Comparison of ENCODE assay signal across 12 mouse cellular contexts in genomic region chrX:166931048-166931447, GRCm38 (mm10).
DNase-seq lines count a peak whose midpoint lies in the region; ATAC-seq and TF ChIP-seq lines count a peak whose summit lies in the region.
"Had no signal": no experiment of that assay in that cellular context is flagged by ENCODE, and none has a peak within 500 bp of the region (broad histone marks: within the 10 kb centered on the region; RNA-seq: fewer than 3 reads in every experiment).

No protein-coding gene starts in this region.

- no peak for TF ChIP-seq POLR2A in heart, adult 2 months (IDR thresholded peaks at IDR 0.05; ENCODE audit: insufficient read depth, low read depth, low read length)

- WGBS in hindbrain, embryonic 10.5 days: 52% methylated on average over 4 of the region's 4 CpGs
- 54% methylated on average over 4 of the region's 4 CpGs for WGBS in hindbrain, embryonic 13.5 days
- WGBS in heart, adult 2 months: 28% methylated on average over 4 of the region's 4 CpGs
- WGBS in liver, embryonic 11.5 days: 40% methylated on average over 4 of the region's 4 CpGs

- DNase-seq in hindbrain, embryonic 10.5 days (ENCODE audit: low spot score): no peak
- peak in 1 of 2 experiments; percentile 39 for DNase-seq in heart, adult 2 months
- DNase-seq in heart, postnatal 4 days: peak; percentile 27
- peak; percentile 31 for DNase-seq in lung, postnatal 10 days
- DNase-seq in thymus, postnatal 14 days: no peak
- no peak for DNase-seq in liver, embryonic 11.5 days (ENCODE audit: low spot score)
- DNase-seq: cerebellum, adult 9-11 months; left cerebral cortex, postnatal 4 days had no signal

- no peak for TF ChIP-seq CTCF in heart, adult 2 months (IDR thresholded peaks at IDR 0.05)

- H3K36me3 ChIP-seq in hindbrain, embryonic 10.5 days: no peaks in the 10 kb centered on the region
- no peaks in the 10 kb centered on the region for H3K36me3 ChIP-seq in hindbrain, embryonic 13.5 days
- no peaks in the 10 kb centered on the region for H3K36me3 ChIP-seq in heart, adult 2 months (ENCODE audit: control insufficient read depth, insufficient read depth, low read length)
- H3K36me3 ChIP-seq in liver, embryonic 11.5 days (ENCODE audit: control insufficient read depth, insufficient read depth, low read length): no peaks in the 10 kb centered on the region

- peaks cover 19% of the 10 kb centered on the region for H3K4me1 ChIP-seq in hindbrain, embryonic 10.5 days (replicated peaks)
- 0 out of 2 replicates have a peak, but pooled peaks cover 3% of the 10 kb centered on the region for H3K4me1 ChIP-seq in hindbrain, embryonic 13.5 days (replicated peaks)
- no peaks in the 10 kb centered on the region; the same call in 1 of the 2 replicates for H3K4me1 ChIP-seq in heart, adult 2 months (ENCODE audit: control insufficient read depth, insufficient read depth, low read length)
- no peaks in the 10 kb centered on the region for H3K4me1 ChIP-seq in liver, embryonic 11.5 days (replicated peaks; ENCODE audit: control insufficient read depth, insufficient read depth, low read length)

- intact Hi-C loops in heart, adult 2 months (cut with DNase I): no loop called here

- H3K4me3 ChIP-seq in hindbrain, embryonic 10.5 days: no peak overlapping the region
- H3K4me3 ChIP-seq in hindbrain, embryonic 13.5 days: no peak overlapping the region
- no peak overlapping the region for H3K4me3 ChIP-seq in heart, adult 2 months
- H3K4me3 ChIP-seq in liver, embryonic 11.5 days (ENCODE audit: low read depth, low read length): no peak overlapping the region
- H3K4me3 ChIP-seq: erythroblast, embryonic 14.5 days; megakaryocyte, embryonic 14.5 days had no signal

- H3K9me3 ChIP-seq in hindbrain, embryonic 10.5 days: no peaks in the 10 kb centered on the region
- no peaks in the 10 kb centered on the region for H3K9me3 ChIP-seq in hindbrain, embryonic 13.5 days
- no peaks in the 10 kb centered on the region for H3K9me3 ChIP-seq in liver, embryonic 11.5 days (ENCODE audit: control insufficient read depth, low read length)
- H3K9me3 ChIP-seq: megakaryocyte, embryonic 14.5 days had no signal

- ATAC-seq in hindbrain, embryonic 13.5 days (ENCODE audit: low FRiP score): no peak
- no peak for ATAC-seq in liver, embryonic 11.5 days (replicated peaks; ENCODE audit: low FRiP score)
- ATAC-seq: activated CD4-positive, CD25-positive, alpha-beta regulatory T cell, adult 4 months had no signal

- peaks cover 67% of the 10 kb centered on the region for H3K27me3 ChIP-seq in hindbrain, embryonic 10.5 days (ENCODE audit: insufficient read depth, poor library complexity, severe bottlenecking)
- H3K27me3 ChIP-seq in hindbrain, embryonic 13.5 days: peaks cover 11% of the 10 kb centered on the region; the same call in 1 of the 2 replicates
- no peaks in the 10 kb centered on the region for H3K27me3 ChIP-seq in heart, adult 2 months (ENCODE audit: control insufficient read depth, insufficient read depth, low read length)
- no peaks in the 10 kb centered on the region; the same call in 1 of the 2 replicates for H3K27me3 ChIP-seq in liver, embryonic 11.5 days (replicated peaks; ENCODE audit: control insufficient read depth, insufficient read depth, low read length)

- H3K9ac ChIP-seq in hindbrain, embryonic 13.5 days: no peak overlapping the region
- H3K9ac ChIP-seq in heart, adult 2 months (ENCODE audit: low read depth, low read length): no peak overlapping the region
- no peak overlapping the region for H3K9ac ChIP-seq in liver, embryonic 11.5 days (ENCODE audit: low read depth, low read length)

- peak overlapping the region; percentile 67 for H3K27ac ChIP-seq in hindbrain, embryonic 10.5 days
- H3K27ac ChIP-seq in hindbrain, embryonic 13.5 days: no peak overlapping the region
- peak overlapping the region; percentile 20; the same call in 1 of the 2 replicates for H3K27ac ChIP-seq in heart, adult 2 months
- no peak overlapping the region for H3K27ac ChIP-seq in liver, embryonic 11.5 days (ENCODE audit: low read depth, low read length)

- no peaks in the 10 kb centered on the region for H3K79me2 ChIP-seq in heart, adult 2 months (replicated peaks; ENCODE audit: control insufficient read depth, insufficient read depth, low read length)

- H3K4me2 ChIP-seq in hindbrain, embryonic 13.5 days: no peak overlapping the region
- no peak overlapping the region for H3K4me2 ChIP-seq in liver, embryonic 11.5 days

- TF ChIP-seq EP300 in heart, adult 2 months (IDR thresholded peaks at IDR 0.05; ENCODE audit: insufficient read depth, low read depth, low read length): no peak

Comparison
In these comparisons a context has a peak if more than half of its experiments do, and no peak if none do; other contexts are left out.
1. H3K27ac ChIP-seq: peak in hindbrain, embryonic 10.5 days (single experiment) and heart, adult 2 months (single experiment); none in hindbrain, embryonic 13.5 days (single experiment) and liver, embryonic 11.5 days (single experiment).
2. DNase-seq: peak in heart, postnatal 4 days (single experiment) and lung, postnatal 10 days (single experiment); none in hindbrain, embryonic 10.5 days (single experiment), thymus, postnatal 14 days (single experiment) and liver, embryonic 11.5 days (single experiment).